Mouse (Mus musculus) hindbrain, postnatal 0 days (tissue): ENCODE results near the gene Fgfr2. TPM values are rescaled to one million over a fixed set of nuclear protein-coding genes. Genes with fewer than 3 reads are reported as not detected.

ENCODE experiments used
- ATAC-seq: fragments of 200-750 bp; cut with Nextera tagmentation; 2 replicates; pipeline ENCODE4 v1.8.0; 2017; ENCODE audit warnings: mild to moderate bottlenecking, moderate TSS enrichment, moderate library complexity
- DNase-seq: peaks from one replicate; pipeline ENCODE4 v3.0.0-alpha.2; 2015; ENCODE audit warnings: low spot score
- H3K27ac ChIP-seq: fragments of 300-500 bp; sonication (generic); 2 replicates; pipeline ENCODE4 v1.5.1; 2014; ENCODE audit warnings: mild to moderate bottlenecking
- H3K27me3 ChIP-seq: fragments of 300-500 bp; sonication (generic); 2 replicates; pipeline ENCODE4 v1.6.1; 2014; ENCODE audit warnings: low read length, mixed read lengths; ENCODE audit not compliant: insufficient read depth
- H3K36me3 ChIP-seq: fragments of 300-500 bp; sonication (generic); 2 replicates; pipeline ENCODE4 v1.6.1; 2014; ENCODE audit warnings: low read length, mixed read lengths; ENCODE audit not compliant: insufficient read depth
- H3K4me1 ChIP-seq: fragments of 300-500 bp; sonication (generic); 2 replicates; pipeline ENCODE4 v1.6.1; 2014; ENCODE audit warnings: antibody characterized with exemption, low read length, mixed read lengths; ENCODE audit not compliant: insufficient read depth
- H3K4me2 ChIP-seq: fragments of 300-500 bp; sonication (generic); 2 replicates; pipeline ENCODE4 v1.6.1; 2014; ENCODE audit warnings: low read depth, mild to moderate bottlenecking, low read length, moderate library complexity, mixed read lengths
- H3K4me3 ChIP-seq: fragments of 300-500 bp; sonication (generic); 2 replicates; pipeline ENCODE4 v1.5.1; 2014; ENCODE audit warnings: low read length
- H3K9ac ChIP-seq: fragments of 300-500 bp; sonication (generic); replicated peaks from 2 replicates; pipeline ENCODE4 v1.6.1; 2014; ENCODE audit warnings: mild to moderate bottlenecking, low read length, moderate library complexity, mixed read lengths
- H3K9me3 ChIP-seq: fragments of 300-500 bp; sonication (generic); 2 replicates; pipeline ENCODE4 v1.6.1; 2016; ENCODE audit warnings: low read length, mixed read lengths
- CTCF ChIP-seq: IDR thresholded peaks from 2 replicates; pipeline ENCODE4 v1.5.1; 2016; ENCODE audit warnings: antibody characterized with exemption, control low read depth, low read depth
- WGBS: fragments of 180-500 bp; shearing (Covaris S2); extraction: QIAGEN DNeasy Blood & Tissue Kit; methylation state at CpG from one replicate; pipeline ENCODE4 v1.1.7; 2014; 5-methylcytosine and 5-hydroxymethylcytosine counted together
- polyA plus RNA-seq: library from polyadenylated mRNA; unstranded; fragments of >200 nt; fragmentation: Nextera tagmentation; extraction: Ambion mirVana; gene quantifications from 2 replicates; pipeline ENCODE4 v1.2.1, GENCODE M21; 2015
- total RNA-seq: library from RNA; depleted of rRNA; stranded (reverse); fragments of >200 nt; gene quantifications from 2 replicates; pipeline ENCODE4 v1.2.3, GENCODE M21; 2014

Gene Fgfr2
- total and polyA plus RNA-seq, 2 experiments from 2014 or later = 17.3 to 49.0 TPM

DNA sequence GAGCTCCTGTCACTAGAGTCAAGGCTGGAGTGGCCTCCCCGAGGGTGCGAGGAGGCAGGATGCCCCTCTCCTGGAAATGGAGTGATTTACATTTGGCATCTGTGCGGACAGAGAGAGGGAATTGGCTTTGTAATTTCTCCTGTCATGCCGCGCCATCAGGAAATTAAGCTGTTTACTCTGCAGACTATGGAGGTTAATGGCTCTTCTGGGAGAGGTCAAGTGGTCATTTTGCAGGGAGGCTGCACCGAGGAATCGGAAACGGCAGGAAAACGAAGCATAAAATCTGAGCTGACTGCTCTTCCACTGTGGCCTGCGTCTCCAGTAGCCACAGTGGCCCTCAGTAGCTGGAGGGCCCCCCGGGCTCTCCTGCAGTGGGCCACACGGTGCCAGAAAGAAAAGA, 485.9 kb downstream of the Fgfr2 start:
- Histone ChIP-seq H3K36me3 (no peaks in the 10 kb centered on the region), H3K9ac (no peak overlapping the region), H3K4me2 (no peak overlapping the region), H3K9me3 (no peaks in the 10 kb centered on the region), H3K4me1 (no peaks in the 10 kb centered on the region; the same call in 1 of the 2 replicates), H3K27ac (no peak overlapping the region), H3K4me3 (no peak overlapping the region), H3K27me3 (no peaks in the 10 kb centered on the region)
- TF ChIP-seq CTCF = no peak
- no peak for ATAC-seq
- no peak for DNase-seq
- WGBS = 38% methylated on average over 12 of the region's 12 CpGs

GRCm38 (mm10) chr7:132631313-132631712, 491.8 kb downstream of the Fgfr2 start:
- WGBS = 45% methylated on average over 11 of the region's 11 CpGs
- ATAC-seq (peak; percentile 89), DNase-seq (peak; percentile 84)
- Histone ChIP-seq H3K4me3 (no peak overlapping the region), H3K36me3 (no peaks in the 10 kb centered on the region), H3K4me1 (no peaks in the 10 kb centered on the region; the same call in 1 of the 2 replicates), H3K9ac (no peak overlapping the region), H3K4me2 (peak overlapping the region; percentile 16; the same call in 1 of the 2 replicates), H3K9me3 (no peaks in the 10 kb centered on the region), H3K27ac (peak overlapping the region; percentile 27; the same call in 1 of the 2 replicates), H3K27me3 (no peaks in the 10 kb centered on the region)
- TF ChIP-seq CTCF = no peak

DNA sequence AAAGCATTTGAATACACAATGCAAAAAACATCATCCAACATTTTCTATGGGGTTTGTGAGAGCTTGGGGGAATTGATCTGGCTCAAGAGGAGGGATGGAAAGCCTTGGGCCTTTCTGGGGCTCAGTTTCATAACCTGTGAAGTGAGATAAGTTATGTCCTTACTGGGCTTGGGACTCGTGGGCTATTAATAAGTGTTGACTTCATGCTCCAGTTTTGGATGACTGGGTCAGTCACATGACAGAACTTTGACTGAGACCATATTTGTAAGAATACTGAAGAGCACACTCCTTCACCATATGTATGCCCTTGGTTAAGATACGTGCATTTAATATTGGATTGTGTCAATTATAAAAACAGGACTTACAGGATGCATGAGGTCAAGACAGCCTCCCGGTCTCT, 495.7 kb downstream of the Fgfr2 start:
- 87% methylated on average over 3 of the region's 3 CpGs for WGBS
- Histone ChIP-seq H3K9me3 (no peaks in the 10 kb centered on the region), H3K9ac (no peak overlapping the region), H3K4me3 (no peak overlapping the region), H3K4me1 (no peaks in the 10 kb centered on the region; the same call in 1 of the 2 replicates), H3K27me3 (no peaks in the 10 kb centered on the region), H3K4me2 (no peak overlapping the region), H3K36me3 (no peaks in the 10 kb centered on the region), H3K27ac (no peak overlapping the region)
- ATAC-seq = no peak
- TF ChIP-seq CTCF = no peak
- DNase-seq = no peak

DNA sequence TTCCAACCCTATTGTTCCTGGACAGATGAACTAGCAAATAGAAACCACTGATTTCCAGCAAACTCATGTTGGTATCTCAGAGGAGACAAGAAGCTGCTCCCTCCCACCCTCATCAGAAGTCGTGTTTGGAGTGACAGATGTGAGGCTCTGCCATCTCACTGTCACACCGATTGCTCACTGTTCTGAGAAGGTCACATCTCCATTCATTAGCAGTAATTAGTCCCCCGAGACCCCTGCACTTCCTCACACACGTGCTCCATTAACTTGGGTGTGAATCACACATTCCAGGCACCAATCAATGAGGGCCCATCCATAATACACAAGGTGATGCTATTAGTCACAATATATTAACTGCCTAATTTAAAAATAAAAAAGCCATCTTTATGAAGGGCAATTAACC, 497.0 kb downstream of the Fgfr2 start:
- Histone ChIP-seq H3K4me3 (no peak overlapping the region), H3K9ac (no peak overlapping the region), H3K27me3 (no peaks in the 10 kb centered on the region), H3K4me2 (no peak overlapping the region), H3K36me3 (no peaks in the 10 kb centered on the region), H3K9me3 (no peaks in the 10 kb centered on the region), H3K27ac (no peak overlapping the region), H3K4me1 (no peaks in the 10 kb centered on the region; the same call in 1 of the 2 replicates)
- TF ChIP-seq CTCF = no peak
- DNase-seq = no peak
- ATAC-seq = no peak
- 44% methylated on average over 4 of the region's 4 CpGs for WGBS

DNA sequence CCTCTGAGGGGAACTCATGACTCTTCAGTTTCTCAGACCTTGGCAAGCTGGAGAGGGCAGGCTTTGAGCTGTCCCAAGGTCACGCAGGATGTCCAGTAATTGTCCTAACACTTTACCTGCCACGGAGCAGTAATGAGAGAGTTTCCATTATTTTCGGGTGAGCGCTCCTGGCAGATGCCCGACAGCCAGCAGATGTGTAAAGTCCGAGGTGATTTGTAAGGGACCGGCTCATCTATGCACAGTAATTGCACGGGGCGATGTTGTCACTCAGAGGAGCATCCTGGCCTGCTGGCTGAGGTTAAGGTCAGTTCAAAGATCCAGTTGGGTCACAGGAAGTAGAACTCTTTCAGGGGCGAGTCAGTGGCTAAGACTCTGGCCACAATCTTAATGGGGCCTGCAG, 499.0 kb downstream of the Fgfr2 start:
- H3K4me3 ChIP-seq = no peak overlapping the region
- no peak overlapping the region for H3K9ac ChIP-seq
- ATAC-seq (no peak), DNase-seq (no peak)
- no peak overlapping the region for H3K27ac ChIP-seq
- H3K4me1 ChIP-seq = no peaks in the 10 kb centered on the region
- 78% methylated on average over 10 of the region's 10 CpGs for WGBS
- H3K9me3 ChIP-seq = no peaks in the 10 kb centered on the region
- no peak for TF ChIP-seq CTCF
- no peaks in the 10 kb centered on the region for H3K36me3 ChIP-seq
- no peaks in the 10 kb centered on the region for H3K27me3 ChIP-seq
- no peak overlapping the region for H3K4me2 ChIP-seq

GRCm38 (mm10) chr7:132619975-132620918, 502.9 kb downstream of the Fgfr2 start:
- Histone ChIP-seq H3K4me3 (no peak overlapping the region), H3K4me2 (no peak overlapping the region), H3K4me1 (no peaks in the 10 kb centered on the region), H3K27ac (no peak overlapping the region), H3K9ac (no peak overlapping the region), H3K9me3 (no peaks in the 10 kb centered on the region), H3K27me3 (no peaks in the 10 kb centered on the region), H3K36me3 (no peaks in the 10 kb centered on the region)
- 88% methylated on average over 15 of the region's 15 CpGs for WGBS
- ATAC-seq = no peak
- TF ChIP-seq CTCF = no peak
- no peak for DNase-seq

GRCm38 (mm10) chr7:132619549-132619948, 503.6 kb downstream of the Fgfr2 start:
- H3K27me3 ChIP-seq = no peaks in the 10 kb centered on the region
- no peaks in the 10 kb centered on the region for H3K36me3 ChIP-seq
- DNase-seq = no peak
- no peaks in the 10 kb centered on the region for H3K4me1 ChIP-seq
- H3K27ac ChIP-seq = no peak overlapping the region
- ATAC-seq = no peak
- no peak for TF ChIP-seq CTCF
- WGBS = 91% methylated on average over 8 of the region's 8 CpGs
- H3K9ac ChIP-seq = no peak overlapping the region
- H3K9me3 ChIP-seq = no peaks in the 10 kb centered on the region
- H3K4me2 ChIP-seq = no peak overlapping the region
- no peak overlapping the region for H3K4me3 ChIP-seq
